Mouse (Mus musculus): ENCODE results near the gene Gm3238. TPM values are rescaled to one million over a fixed set of nuclear protein-coding genes. Genes with fewer than 3 reads are reported as not detected.

Gm3238 gene
- polyA plus RNA-seq, 1 experiment, result not detected

DNA sequence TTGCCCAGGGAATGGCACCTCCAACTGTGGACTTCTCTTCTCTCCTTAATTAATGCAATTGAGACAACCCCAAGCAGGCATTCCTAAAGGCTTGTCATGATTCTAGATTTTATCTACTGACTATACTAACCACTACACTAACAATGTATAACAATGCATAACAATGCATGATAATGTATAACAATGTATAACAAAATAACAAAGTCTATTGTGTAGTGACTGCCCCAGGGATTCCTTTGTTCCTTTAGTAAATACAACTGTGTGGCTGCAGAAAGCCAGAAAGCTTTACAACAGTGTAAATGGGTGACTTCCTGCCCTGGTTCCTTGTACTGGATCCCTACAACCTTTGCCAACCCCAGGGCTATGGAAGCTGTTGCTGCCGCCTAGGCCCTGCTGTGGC is 35.2 kb downstream of the Gm3238 start:
- H3K27me3 ChIP-seq (ENCODE audit: control insufficient read depth, insufficient read depth, low read length), result no peaks in the 10 kb centered on the region
- H3K4me1 ChIP-seq (ENCODE audit: control insufficient read depth, insufficient read depth, low read length), result no peaks in the 10 kb centered on the region
- no peak overlapping the region for H3K27ac ChIP-seq (ENCODE audit: control insufficient read depth, insufficient read depth, low read depth, low read length)
- no peak overlapping the region for H3K4me3 ChIP-seq (ENCODE audit: control insufficient read depth, low read depth, low read length)
- no peaks in the 10 kb centered on the region for H3K36me3 ChIP-seq (ENCODE audit: control insufficient read depth, insufficient read depth, low read length)
- TF ChIP-seq CTCF (IDR thresholded peaks at IDR 0.05; ENCODE audit: control insufficient read depth, insufficient read depth, insufficient replicate concordance, low read depth, low read length), result no peak

DNA sequence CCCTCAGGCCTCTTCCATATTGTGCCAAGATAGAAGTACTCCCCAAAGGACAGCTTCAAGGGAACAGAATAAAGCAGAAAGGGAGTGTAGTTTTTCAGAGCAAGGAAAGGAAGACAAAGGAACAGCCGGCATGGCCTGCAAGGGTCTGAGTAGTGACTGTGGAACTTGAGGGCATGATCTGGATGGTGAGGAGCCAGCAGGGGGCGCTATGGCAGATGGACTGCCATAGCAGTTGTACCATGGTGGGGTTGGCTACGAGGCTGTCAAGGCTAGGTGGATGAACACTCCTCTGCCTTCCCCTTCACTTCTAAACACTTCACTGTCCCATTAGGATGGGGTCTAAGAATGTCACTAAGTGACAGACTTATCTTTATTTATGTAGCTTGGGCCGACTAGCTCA is 41.9 kb downstream of the Gm3238 start:
- Histone ChIP-seq H3K4me1 (ENCODE audit: control insufficient read depth, insufficient read depth, low read length) (no peaks in the 10 kb centered on the region), H3K36me3 (ENCODE audit: control insufficient read depth, insufficient read depth, low read length) (no peaks in the 10 kb centered on the region), H3K27me3 (ENCODE audit: control insufficient read depth, insufficient read depth, low read length) (no peaks in the 10 kb centered on the region), H3K27ac (ENCODE audit: control insufficient read depth, insufficient read depth, low read depth, low read length) (no peak overlapping the region), H3K4me3 (ENCODE audit: control insufficient read depth, low read depth, low read length) (no peak overlapping the region)
- TF ChIP-seq POLR2A (IDR thresholded peaks at IDR 0.05; ENCODE audit: control insufficient read depth, low read depth, low read length), result no peak
- TF ChIP-seq CTCF (IDR thresholded peaks at IDR 0.05; ENCODE audit: control insufficient read depth, insufficient read depth, insufficient replicate concordance, low read depth, low read length), result peak; percentile 88

DNA sequence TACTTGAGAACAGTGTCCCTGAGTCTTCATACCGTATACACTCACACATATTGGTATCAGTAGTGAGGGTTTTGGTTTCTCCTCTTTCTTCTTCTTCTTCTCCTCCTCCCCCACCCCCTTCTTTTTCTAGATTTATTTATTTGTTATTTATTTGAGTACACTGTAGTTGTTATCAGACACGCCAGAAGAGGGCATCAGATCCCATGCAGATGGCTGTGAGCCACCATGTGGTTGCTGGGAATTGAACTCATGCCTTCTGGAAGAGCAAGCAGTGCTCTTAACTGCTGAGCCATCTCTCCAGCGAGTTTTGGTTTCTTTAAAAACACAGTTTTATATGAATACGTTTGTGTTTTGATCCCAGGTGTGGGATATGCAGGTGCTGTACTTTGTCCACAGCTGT is 42.8 kb downstream of the Gm3238 start:
- no peaks in the 10 kb centered on the region for H3K4me1 ChIP-seq (ENCODE audit: control insufficient read depth, insufficient read depth, low read length)
- no peak overlapping the region for H3K27ac ChIP-seq (ENCODE audit: control insufficient read depth, insufficient read depth, low read depth, low read length)
- no peak for TF ChIP-seq CTCF (IDR thresholded peaks at IDR 0.05; ENCODE audit: control insufficient read depth, insufficient read depth, insufficient replicate concordance, low read depth, low read length)
- TF ChIP-seq POLR2A (IDR thresholded peaks at IDR 0.05; ENCODE audit: control insufficient read depth, low read depth, low read length), result no peak
- H3K36me3 ChIP-seq (ENCODE audit: control insufficient read depth, insufficient read depth, low read length), result no peaks in the 10 kb centered on the region
- no peak overlapping the region for H3K4me3 ChIP-seq (ENCODE audit: control insufficient read depth, low read depth, low read length)
- H3K27me3 ChIP-seq (ENCODE audit: control insufficient read depth, insufficient read depth, low read length), result no peaks in the 10 kb centered on the region

DNA sequence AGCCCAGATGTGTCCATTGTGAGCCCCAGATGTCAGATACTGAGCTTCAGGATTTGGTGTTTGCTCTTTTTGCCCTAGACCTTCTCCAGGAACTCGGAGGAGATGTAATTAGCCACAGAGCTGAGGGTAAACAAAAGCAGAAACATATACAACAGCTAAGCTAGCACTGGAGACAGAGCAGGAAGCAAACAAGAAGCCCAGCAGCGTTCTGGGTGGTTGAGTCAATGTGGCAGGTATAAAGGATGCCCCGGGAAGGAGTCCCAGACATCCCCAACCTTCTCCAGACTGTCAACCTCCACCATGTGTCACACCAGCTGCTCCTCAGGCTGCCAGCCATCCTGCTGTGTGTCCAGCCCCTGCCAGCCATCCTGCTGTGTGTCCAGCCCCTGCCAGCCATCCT is 44.9 kb downstream of the Gm3238 start, which contains the start of gene Gm10100:
TSS of gene Gm10100 (plus strand) at position 301 of the 400 bp plus-strand sequence.
- H3K4me1 ChIP-seq (ENCODE audit: control insufficient read depth, insufficient read depth, low read length), result no peaks in the 10 kb centered on the region
- no peaks in the 10 kb centered on the region for H3K27me3 ChIP-seq (ENCODE audit: control insufficient read depth, insufficient read depth, low read length)
- H3K27ac ChIP-seq (ENCODE audit: control insufficient read depth, insufficient read depth, low read depth, low read length), result no peak within 1 kb of the TSS
- no peak within 1 kb of the TSS for H3K4me3 ChIP-seq (ENCODE audit: control insufficient read depth, low read depth, low read length)
- TF ChIP-seq CTCF (IDR thresholded peaks at IDR 0.05; ENCODE audit: control insufficient read depth, insufficient read depth, insufficient replicate concordance, low read depth, low read length) (no peak), POLR2A (IDR thresholded peaks at IDR 0.05; ENCODE audit: control insufficient read depth, low read depth, low read length) (no peak)
- H3K36me3 ChIP-seq (ENCODE audit: control insufficient read depth, insufficient read depth, low read length), result no peaks in the 10 kb centered on the region

DNA sequence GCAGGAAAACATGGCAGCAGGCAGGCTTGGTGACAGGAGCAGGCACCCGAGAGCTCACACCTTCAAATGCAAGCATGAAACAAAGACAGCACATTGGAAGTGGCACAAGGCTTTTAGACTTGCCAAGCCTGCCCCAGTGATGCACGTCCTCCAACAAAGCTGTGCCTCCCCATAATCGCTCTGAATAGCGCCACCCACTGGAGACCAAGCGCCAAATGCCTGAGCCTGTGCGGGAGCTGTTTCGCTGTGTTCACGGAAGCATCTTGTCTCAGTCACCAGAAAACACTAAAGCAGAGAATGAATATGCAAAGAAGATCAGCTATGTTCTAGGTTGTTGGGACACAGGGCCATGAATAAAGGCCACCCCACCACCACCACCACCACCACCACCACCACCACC is 46.3 kb downstream of the Gm3238 start:
- H3K36me3 ChIP-seq (ENCODE audit: control insufficient read depth, insufficient read depth, low read length), result no peaks in the 10 kb centered on the region
- no peak overlapping the region for H3K4me3 ChIP-seq (ENCODE audit: control insufficient read depth, low read depth, low read length)
- peak; percentile 51; the same call in 1 of the 2 replicates for TF ChIP-seq CTCF (IDR thresholded peaks at IDR 0.05; ENCODE audit: control insufficient read depth, insufficient read depth, insufficient replicate concordance, low read depth, low read length)
- no peak for TF ChIP-seq POLR2A (IDR thresholded peaks at IDR 0.05; ENCODE audit: control insufficient read depth, low read depth, low read length)

More for the DNA sequence above, 46.3 kb downstream of the Gm3238 start:
- Histone ChIP-seq H3K4me1 (ENCODE audit: control insufficient read depth, insufficient read depth, low read length) (no peaks in the 10 kb centered on the region), H3K27me3 (ENCODE audit: control insufficient read depth, insufficient read depth, low read length) (no peaks in the 10 kb centered on the region), H3K27ac (ENCODE audit: control insufficient read depth, insufficient read depth, low read depth, low read length) (no peak overlapping the region)

Other genes with a start within 250 kb of the Gm3238 start
- 0.77 and 0.81 TPM in 2 replicates for gene Itgb2, start 241.1 kb downstream of the Gm3238 start, polyA plus RNA-seq (2012; rRNA removed)
- 127 and 131 TPM in 2 replicates for gene Pttg1ip, start 189.6 kb downstream of the Gm3238 start, polyA plus RNA-seq (2012; rRNA removed)
- 83.1 and 88.6 TPM in 2 replicates for gene Sumo3, start 165.2 kb downstream of the Gm3238 start, polyA plus RNA-seq (2012; rRNA removed)
- 0.72 TPM in 1 of 2 replicates, not detected in the other for gene Gm49325, start 165.1 kb downstream of the Gm3238 start, polyA plus RNA-seq (2012; rRNA removed)
- 66.1 and 70.3 TPM in 2 replicates for gene Ube2g2, start 149.1 kb downstream of the Gm3238 start, polyA plus RNA-seq (2012; rRNA removed)
- gene Tspear, start 84.8 kb downstream of the Gm3238 start, polyA plus RNA-seq (2012; rRNA removed), result 0.07 and 0.73 TPM in 2 replicates
- not detected in 2 replicates for gene Gm19402, start 80.6 kb downstream of the Gm3238 start, polyA plus RNA-seq (2012; rRNA removed)
- not detected in 2 replicates for gene Gm9508, start 74.1 kb downstream of the Gm3238 start, polyA plus RNA-seq (2012; rRNA removed)
- not detected in 2 replicates for gene Gm10272, start 64.7 kb downstream of the Gm3238 start, polyA plus RNA-seq (2012; rRNA removed)
- not detected in 2 replicates for gene Gm10024, start 59.9 kb downstream of the Gm3238 start, polyA plus RNA-seq (2012; rRNA removed)
- gene Gm10142, start 55.5 kb downstream of the Gm3238 start, polyA plus RNA-seq (2012; rRNA removed), result not detected in 2 replicates
- gene Krtap12-1, start 50.7 kb downstream of the Gm3238 start, polyA plus RNA-seq (2012; rRNA removed), result not detected in 2 replicates
- gene Gm10100, start 44.8 kb downstream of the Gm3238 start, polyA plus RNA-seq (2012; rRNA removed), result not detected in 2 replicates
- gene Gm18596, start 28.7 kb downstream of the Gm3238 start, polyA plus RNA-seq (2012; rRNA removed), result not detected in 2 replicates
- not detected in 2 replicates for gene Gm9736, start 20.0 kb downstream of the Gm3238 start, polyA plus RNA-seq (2012; rRNA removed)
- not detected in 2 replicates for gene Gm3233, start 11.6 kb downstream of the Gm3238 start, polyA plus RNA-seq (2012; rRNA removed)
- not detected in 2 replicates for gene Gm7138, start 5.6 kb upstream of the Gm3238 start, polyA plus RNA-seq (2012; rRNA removed)
- gene Gm3250, start 11.2 kb upstream of the Gm3238 start, polyA plus RNA-seq (2012; rRNA removed), result not detected in 2 replicates
- gene Gm7137, start 16.9 kb upstream of the Gm3238 start, polyA plus RNA-seq (2012; rRNA removed), result not detected in 2 replicates
- not detected in 2 replicates for gene Gm9639, start 23.8 kb upstream of the Gm3238 start, polyA plus RNA-seq (2012; rRNA removed)
- not detected in 2 replicates for gene Gm19668, start 27.8 kb upstream of the Gm3238 start, polyA plus RNA-seq (2012; rRNA removed)
- gene Gm9507, start 40.5 kb upstream of the Gm3238 start, polyA plus RNA-seq (2012; rRNA removed), result not detected in 2 replicates
- not detected in 2 replicates for gene Gm2696, start 43.4 kb upstream of the Gm3238 start, polyA plus RNA-seq (2012; rRNA removed)
- 1.2 and 1.4 TPM in 2 replicates for gene Krtap10-4, start 55.8 kb upstream of the Gm3238 start, polyA plus RNA-seq (2012; rRNA removed)
- not detected in 2 replicates for gene Krtap10-10, start 64.6 kb upstream of the Gm3238 start, polyA plus RNA-seq (2012; rRNA removed)
- gene Gm36176, start 75.5 kb upstream of the Gm3238 start, polyA plus RNA-seq (2012; rRNA removed), result not detected in 2 replicates
- gene Gm10318, start 81.5 kb upstream of the Gm3238 start, polyA plus RNA-seq (2012; rRNA removed), result not detected in 2 replicates
- not detected in 2 replicates for gene Gm3285, start 90.7 kb upstream of the Gm3238 start, polyA plus RNA-seq (2012; rRNA removed)
- 0.57 and 1.1 TPM in 2 replicates for gene Lrrc3, start 131.2 kb upstream of the Gm3238 start, polyA plus RNA-seq (2012; rRNA removed)
- 0.17 and 0.30 TPM in 2 replicates for gene Trpm2, start 199.2 kb upstream of the Gm3238 start, polyA plus RNA-seq (2012; rRNA removed)
- 61.7 and 72.6 TPM in 2 replicates for gene 1810043G02Rik, start 207.2 kb upstream of the Gm3238 start, polyA plus RNA-seq (2012; rRNA removed)
- 16.3 and 18.3 TPM in 2 replicates for gene Pfkl, start 238.8 kb upstream of the Gm3238 start, polyA plus RNA-seq (2012; rRNA removed)

All from testis, adult 2 months (tissue).